Mouse (Mus musculus) ZHBTc4 (cell line): ENCODE measurements around the gene Nip7.
"Not testable (repeated sequence)": the region's sequence is repeated elsewhere in the genome, so short reads cannot be mapped to it uniquely, and the experiment has no call there.

Source experiments
- DNase-seq: peaks from one replicate; pipeline ENCODE4 v3.0.0-alpha.2; 2011; ENCODE audit warnings: low read depth, low spot score

Nip7 gene

DNA sequence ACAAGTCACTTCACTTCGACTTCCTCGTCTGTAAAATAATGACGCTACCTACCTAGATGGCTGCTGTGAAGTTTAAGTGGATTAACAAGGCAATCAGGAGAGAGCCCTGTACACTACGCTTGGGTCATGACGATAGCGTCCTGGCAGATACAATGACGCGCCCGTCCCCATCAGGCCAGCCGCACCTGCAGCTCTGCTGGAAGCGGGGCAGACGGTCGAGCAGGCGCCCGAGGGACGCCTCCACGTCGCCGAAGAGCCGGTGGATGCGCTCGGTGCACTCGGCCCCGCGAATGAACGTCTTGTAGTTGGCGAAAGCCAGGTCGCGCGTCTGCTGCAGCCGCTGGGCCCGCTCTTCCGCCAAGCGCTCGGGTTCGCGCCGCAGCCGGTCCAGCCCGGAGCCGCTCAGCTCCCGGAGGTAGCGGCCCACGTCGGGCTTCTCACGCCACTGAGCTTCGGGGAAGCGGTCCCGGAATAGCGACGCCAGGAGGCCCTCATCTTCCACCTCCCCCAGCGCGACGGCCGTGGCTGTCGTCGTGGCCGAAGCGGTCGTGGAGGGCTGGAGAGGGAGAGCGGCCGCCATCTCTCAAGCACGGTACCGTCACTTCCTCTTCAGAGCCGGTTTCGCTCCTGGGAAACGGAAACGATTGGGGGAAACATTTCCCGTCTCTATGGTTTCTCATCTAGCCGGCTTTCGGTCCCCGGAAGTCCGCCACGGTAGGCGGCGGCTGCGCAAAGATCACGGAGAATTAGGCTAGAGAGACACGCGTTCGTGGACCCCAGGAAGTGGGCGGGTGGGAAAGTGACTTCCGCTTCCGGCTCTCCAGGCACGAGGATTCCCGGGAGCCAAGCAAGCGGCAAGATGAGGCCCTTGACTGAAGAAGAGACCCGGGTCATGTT lies at the start of gene Nip7, which contains the start of gene Cog8:
Nip7 (plus strand) TSS at position 802 of the 897 bp plus-strand sequence.
Cog8 (minus strand) TSS at position 614 of the 897 bp plus-strand sequence.
- peak; percentile 99 for DNase-seq

DNA sequence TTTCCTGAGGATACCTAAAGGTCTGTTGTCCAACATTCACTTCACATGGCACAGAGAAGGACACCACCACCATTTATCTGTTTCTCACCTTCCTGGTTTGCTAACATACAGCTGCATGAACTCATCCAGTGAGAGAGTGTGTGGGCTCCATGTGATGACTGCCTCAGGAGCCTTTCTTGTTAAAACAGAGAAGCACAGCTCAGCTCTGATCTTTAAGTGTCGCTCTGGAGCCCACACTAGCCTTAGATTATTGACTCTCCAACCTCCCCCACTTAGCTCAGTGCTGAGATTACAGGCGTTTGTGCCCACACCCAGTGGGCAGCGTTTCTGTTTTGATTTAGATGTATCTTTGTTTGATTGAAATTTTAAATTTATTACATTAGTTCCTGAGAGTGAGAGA lies 48.9 kb upstream of the Nip7 start:
- no peak for DNase-seq

DNA sequence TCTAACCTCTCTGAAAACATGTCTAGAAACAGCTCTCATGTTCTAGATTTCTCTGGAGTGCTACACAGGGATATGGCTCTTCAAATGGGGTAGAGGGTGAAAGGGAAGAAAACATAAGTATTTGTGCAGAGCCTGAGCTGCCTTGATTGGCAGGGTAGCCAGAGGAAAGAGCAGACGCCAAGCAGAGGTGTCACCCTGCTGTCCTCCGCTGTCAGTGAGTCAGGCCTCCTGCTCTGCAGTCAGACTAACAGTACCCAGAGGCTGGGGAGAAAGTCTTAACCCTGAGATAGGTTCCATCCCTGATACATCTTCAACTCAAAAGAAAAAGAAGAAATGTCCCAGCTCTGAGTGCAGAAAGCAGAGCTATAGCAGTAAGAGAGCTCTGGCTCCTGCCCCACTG lies 44.0 kb upstream of the Nip7 start:
- no peak for DNase-seq

DNA sequence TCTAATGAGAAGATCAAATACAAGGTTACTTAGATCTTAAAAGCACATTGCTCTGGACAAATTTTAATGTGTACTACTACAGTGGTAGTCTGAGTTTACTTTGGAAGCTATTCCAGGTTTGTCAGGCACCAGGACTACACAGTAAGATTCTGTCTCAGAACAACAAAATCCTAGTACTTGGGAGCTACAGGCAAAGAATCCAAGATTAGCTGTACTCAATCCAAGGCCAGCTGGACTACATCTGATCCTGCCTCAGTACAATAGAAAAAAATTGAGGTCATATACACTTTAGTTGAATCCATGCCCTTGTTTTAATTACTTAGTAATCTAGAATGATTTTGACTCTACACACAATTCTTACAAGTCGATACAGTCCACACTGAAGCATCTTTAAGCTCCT lies 41.8 kb upstream of the Nip7 start:
- DNase-seq: no peak

DNA sequence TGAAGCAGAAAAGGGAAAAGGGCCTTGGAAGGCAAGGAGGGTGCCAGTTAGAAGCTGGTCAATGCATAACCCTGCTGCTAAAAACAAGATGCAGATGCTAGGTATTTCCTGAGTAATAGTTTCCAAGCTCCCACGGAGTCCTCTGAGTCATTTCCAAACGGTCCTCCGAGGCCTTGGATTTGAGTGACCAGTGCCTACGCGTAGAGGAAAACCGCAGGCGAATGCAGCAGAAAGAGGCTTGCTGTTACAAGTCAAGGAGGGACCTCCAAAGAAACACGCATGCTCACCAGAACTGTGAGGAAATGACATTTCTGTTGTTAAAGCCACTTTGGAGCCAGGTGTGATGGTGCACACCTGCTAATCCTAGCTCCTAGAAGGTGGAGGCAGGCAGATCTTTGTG lies 33.2 kb upstream of the Nip7 start:
- no peak for DNase-seq

DNA sequence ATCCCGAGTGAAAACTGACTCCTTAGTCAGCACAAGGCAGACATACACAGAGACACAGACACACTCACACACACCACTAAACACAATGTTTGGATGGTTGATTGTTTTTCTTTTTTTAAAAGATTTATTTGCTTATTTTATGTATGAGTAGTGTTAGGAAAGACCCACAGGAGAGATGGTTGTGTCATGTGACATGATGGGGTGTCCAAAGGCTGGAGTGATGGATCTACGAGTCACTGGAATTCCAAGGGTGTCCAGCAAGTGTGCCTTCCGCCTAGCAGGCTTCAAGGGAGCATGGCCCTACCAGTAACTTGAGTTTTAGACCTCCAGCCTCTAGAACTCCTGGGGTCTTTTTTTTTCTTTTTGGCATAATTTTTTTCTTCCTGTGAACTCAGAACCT lies 27.4 kb upstream of the Nip7 start:
- DNase-seq: no peak

DNA sequence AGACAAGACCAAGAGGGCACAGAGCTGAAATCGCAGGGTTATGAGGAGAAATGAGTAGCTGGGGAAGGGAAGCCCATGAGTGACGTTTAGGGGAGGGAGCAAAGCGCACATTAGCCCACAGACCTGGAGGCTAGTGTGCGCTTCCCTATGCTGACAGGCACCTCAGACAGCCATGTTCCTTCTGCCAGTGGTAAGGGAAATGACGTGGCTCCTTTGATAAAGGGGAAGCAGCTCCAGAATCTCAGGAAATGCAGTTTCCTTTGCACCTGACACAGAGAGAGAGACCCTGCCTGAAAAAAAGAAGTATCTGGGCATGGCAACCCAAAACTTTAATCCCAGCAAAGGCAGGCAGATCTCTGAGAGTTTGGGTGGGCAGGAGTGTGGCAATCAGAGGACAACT lies 26.6 kb upstream of the Nip7 start:
- no peak for DNase-seq

DNA sequence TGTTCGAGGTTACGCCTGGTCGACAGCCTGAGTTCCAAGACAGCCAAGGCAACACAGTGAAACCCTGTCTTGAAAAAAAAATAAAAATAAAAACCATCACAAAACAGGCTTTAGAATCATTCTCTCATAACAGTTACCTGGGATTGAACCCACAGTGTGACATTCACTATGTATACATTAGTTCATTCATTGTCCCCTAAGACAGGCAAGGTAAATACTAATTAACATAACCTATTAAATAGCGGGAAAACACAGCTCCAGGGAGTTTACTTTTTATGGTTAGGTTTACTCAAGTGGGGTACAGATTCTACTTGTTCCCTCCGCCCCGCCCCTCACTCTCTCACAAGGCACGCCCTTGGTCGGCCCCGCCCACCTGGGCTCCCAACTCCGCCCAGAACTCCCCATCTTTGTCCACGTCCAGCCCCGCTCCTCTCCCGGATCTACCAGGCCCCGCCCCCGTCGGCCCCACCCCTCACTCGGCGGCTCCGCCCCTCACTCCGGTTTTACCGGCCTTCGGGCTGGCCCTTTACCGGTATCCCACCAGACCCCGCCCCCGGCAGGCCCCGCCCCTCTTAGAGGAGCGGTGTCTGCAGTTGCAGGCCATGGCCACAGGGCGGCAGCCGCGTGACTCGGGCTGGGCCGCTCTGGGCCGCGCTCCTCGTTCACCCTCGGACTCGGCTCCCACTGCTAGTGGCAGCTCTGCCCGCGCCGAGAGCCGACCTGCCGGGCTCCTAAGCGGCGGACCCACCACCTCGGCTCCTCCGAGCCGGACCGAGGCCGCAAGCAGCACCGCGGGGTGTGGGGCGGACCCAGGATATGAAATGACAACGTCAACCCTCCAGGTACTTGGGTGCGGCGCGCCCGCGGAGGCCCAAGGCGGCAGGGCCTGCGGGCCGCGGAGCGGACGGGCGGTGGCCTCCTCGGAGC lies 25.8 kb upstream of the Nip7 start, which contains the start of gene Vps4a:
Vps4a (plus strand) TSS at position 573 of the 927 bp plus-strand sequence.
- peak; percentile 98 for DNase-seq

DNA sequence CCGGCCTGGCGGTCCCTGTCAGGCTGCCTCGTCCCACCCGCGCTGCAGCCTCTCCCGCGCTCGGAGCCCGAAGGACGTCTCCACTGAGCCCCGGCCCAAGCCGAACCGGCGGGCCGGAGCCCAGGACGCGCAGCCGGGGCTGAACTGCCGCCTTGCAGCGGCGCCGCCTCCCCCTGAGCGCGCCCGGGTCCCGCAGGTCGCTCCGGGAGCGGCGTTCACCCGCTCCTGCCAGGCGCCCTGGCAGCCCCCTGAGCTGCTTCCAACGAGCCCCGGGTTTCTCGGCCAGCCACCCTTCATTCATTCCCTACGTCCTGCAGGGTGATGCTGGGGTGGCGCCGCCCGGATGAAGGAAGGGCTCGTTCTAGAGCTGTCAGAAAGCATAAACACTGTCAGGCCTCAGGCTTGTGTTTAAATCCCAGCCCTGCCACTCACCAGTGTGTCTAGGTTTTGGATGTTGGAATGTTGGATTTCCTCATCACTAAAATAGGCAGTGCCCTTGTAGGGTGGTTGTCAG lies 25.0 kb upstream of the Nip7 start:
- DNase-seq: peak; percentile 61

DNA sequence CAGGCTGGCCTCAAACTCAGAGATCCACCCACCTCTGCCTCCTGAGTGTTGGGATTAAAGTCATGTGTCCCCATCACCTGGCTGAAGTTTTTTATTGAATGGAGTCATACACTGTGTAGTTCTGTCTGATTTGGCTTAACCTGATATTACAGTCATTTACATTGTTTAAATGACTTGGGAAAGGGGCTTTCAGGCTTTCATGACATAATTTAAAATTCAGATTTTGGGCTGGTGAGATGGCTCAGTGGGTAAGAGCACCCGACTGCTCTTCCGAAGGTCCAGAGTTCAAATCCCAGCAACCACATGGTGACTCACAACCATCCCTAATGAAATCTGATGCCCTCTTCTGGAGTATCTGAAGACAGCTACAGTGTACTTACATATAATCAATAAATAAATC lies 23.1 kb upstream of the Nip7 start:
- not testable (repeated sequence) for DNase-seq

DNA sequence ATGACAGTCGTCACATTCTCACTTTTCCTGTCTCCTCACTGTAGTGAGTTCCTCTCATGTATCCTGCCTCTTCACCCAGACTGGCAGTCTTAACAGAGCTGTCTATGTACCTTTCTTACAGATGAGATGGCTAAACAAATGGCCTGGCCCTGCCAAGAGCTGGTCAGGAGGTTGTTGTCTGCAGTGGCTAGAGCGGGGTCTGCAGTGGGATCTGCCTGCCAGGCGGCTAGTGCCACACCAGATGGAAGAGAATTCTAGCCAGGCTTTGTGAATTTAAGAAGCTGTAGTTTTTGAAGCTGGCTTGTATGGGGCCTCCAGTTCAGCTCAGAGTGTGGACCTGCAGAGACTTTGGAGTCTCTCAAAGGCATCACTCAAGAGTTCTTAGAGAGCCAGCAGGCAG lies 21.0 kb upstream of the Nip7 start:
- no peak for DNase-seq

DNA sequence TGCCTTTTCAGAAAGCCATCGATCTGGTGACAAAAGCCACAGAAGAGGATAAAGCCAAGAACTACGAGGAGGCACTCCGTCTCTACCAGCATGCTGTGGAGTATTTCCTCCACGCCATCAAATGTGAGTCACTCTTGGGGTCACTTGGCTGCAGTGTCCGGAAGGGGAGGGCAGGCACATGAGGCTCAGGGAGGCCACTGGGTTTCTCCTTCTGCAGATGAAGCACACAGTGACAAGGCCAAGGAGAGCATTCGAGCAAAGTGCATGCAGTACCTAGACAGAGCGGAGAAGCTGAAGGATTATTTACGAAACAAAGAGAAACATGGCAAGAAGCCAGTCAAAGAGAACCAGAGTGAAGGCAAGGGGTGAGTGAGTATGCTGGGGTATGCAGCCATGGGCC lies 20.1 kb upstream of the Nip7 start:
- no peak for DNase-seq

DNA sequence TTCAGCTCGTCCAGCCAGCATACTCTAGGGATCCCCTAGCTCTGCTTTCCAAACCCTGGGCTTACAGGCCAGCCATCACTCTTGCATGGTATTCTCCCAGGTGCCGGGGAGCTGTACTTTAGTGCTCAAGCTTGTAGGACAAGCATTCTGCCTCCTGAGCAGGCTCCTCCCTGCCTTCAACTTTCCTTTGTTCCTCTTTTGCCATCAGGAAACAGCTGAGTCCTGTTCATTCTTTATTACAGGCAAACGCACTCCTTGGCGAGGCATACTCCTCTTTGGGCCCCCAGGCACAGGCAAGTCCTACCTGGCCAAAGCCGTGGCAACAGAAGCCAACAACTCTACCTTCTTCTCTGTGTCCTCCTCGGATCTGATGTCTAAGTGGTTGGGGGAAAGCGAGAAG lies 16.0 kb upstream of the Nip7 start:
- peak; percentile 33 for DNase-seq

DNA sequence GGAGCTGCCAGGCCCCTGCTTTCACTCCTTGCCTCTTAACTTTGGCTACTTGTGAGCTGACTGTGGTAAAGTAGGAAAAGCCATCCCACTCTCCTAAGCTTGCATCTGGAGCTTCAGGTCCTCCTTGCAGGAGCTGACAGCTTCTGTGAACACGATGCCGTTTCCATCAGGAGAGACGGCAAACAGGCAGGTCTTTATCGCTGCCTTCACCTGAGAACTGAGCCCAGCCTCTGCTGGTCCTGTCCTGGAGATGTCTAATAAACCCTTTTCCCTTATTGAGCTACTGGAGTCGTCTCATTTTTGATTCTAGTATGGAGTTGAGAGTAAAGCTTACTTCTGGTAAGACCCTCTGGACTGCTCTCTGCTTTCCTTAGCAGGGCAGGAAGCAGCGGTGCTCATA lies 11.2 kb upstream of the Nip7 start:
- no peak for DNase-seq

DNA sequence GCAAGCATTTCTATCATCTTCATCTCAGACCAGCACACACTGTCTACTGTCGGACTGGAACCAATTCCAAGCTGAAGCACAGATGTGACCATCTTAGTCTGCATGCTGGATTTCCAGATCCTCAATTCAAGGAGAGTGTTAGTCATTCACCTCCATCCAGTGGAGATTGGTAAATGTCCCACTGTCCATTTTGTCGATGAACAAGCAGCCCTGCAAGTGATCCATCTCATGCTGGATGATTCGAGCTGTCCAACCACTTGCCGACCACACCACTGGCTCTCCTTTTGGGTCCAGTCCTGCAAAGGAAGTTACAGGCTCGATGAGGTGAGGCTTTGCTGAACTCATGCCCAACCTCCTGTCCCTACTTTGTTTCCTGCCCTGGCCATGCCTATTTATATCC lies 9.7 kb upstream of the Nip7 start:
- no peak for DNase-seq

DNA sequence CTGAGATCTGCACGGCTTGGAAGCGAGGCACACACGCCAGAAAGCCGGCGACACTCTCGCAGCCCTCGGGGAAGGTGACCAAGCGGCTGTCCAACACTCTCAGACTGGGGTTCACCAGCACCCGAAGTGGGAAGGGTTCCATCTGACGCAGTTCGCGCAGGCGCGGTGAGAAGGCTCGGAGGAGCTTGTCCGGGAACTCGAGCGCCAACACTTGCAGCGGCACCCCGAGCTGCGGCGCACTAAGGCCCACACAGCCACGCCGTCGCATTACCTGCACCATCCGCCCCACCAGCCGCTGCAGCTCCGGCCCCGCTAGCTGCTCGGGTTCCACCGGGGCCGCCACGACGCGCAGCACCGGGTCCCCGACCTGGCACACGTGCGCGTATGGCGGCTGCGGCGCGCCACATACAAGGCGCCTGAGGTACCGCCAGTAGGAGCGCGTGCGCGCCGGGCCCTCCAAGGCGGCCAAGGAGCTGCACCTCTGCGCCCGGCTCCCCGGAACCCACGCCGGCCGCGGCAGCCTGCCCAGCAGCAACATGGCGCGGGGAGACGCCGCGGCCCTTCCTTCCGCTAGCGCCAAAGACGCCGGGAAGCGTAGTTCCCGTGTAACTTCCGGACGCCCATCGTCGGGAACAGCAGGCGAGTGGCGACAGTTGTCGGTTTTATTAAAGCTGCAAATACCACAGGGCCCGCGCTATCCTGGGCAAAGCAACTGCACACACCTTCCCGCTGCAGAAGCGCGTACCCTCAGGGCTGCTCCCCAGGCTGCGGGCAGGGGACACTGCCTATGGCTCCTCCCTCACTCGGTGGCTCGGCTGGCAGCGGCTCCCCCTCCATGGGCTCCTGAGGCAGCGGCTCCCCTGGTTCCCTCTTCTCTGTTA lies 8.4 kb upstream of the Nip7 start, which contains the start of gene Pdf:
Pdf (minus strand) TSS at position 554 of the 881 bp plus-strand sequence.
- DNase-seq: peak; percentile 84

DNA sequence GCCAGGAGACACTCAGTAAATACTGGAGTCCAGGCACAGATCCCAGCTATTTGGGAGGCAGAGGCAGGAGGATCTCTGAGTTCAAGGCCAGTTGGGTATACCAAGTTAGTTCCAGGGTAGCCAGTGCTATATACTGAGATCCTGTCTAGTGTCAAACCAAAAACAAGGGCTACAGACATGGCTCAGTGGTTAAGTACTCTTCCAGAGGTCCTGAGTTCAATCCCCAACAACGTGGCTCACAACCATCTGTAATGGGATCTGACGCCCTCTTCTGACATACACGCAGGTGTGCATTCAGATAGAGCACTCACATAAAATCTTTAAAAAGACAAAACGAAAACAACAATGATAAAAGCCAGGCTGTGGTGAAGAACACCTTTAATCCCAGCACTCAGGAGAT lies 7.2 kb upstream of the Nip7 start:
- no peak for DNase-seq

DNA sequence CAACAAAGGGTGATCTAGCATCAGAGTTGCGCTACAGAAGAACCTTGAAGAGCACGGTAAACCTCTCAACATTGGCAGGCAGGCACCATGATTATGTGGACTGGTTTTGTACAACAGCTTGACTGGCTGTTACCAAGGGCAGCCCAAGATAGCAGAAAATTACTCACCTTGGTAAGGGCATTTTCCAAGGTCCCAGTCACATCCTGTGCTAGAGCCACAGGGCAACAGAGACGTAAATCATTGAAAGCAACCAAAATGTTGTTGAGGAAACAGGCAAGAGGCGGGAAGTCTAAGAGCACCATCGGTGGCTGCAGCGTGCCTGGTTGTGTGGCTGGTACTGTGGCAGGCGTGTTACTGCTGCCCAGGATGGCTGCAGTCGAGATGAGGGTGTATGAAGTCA lies 4.6 kb upstream of the Nip7 start:
- no peak for DNase-seq

DNA sequence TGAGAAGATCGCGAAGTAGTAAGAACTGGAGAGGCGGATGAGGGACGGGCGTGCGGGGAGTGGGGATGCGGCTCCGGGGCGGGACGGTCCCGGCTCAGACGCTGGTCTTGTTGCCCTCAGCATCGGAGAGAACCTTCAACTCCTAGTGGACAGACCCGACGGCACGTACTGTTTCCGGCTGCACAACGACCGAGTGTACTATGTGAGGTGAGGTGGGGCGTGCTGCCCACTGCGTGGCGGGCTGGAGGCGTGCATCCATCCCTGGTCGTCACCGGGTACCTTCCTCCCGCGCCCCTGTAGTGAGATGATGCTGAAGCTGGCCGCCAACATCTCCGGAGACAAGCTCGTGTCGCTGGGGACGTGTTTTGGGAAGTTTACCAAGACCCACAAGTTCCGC lies 294 bp downstream of the Nip7 start:
- DNase-seq: no peak

DNA sequence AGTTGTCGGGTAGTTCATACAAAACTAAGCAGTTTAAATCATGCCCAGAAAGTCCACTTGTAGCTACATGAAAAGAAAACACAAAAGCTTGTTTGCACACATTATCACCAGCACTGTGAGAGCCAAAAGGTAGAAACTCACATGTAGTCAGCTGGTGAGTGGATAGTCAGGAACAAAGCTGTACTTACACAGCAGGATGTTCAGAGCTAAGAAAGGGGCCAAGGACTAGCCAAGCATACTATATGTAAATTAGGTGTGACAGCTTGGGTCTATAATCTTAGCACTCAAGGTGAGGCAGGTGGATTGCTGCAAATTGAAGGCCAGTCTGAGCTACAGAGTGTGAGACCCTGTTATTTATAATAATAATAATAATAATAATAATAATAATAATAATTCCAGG lies 5.9 kb downstream of the Nip7 start:
- no peak for DNase-seq
